In the genomic region with DNA sequence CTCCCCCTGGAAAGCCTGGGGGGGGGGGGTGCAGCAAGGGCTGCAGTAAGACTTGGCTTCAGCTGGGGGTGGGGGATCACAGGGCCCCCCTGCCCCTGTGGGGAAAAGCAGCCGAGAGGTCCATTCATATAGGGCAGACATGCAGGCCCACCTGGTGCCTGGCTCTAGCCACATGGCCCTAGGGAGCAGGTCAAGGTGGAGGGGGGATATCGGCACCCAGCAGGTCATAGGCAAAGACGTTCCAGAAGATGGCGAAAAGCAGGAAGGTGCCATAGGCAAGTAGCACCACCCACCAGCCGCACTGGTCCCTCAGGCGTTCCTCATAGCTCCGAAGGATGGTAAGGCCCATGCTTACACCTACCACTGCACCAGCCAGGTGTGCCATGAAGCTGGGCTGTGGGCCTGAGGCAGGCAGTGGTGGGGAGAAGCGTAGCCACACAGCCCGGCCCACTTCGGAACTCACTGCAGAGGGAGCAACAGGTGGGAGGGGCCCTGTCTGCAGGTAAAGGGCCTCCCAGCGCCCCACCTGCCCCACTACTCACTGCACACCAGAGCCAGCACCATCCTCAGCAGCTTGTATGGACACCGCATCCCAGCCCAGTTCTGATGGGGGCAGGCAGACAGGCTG, we compare ENCODE assay signal across 7 mouse cellular contexts. TPM values are rescaled to one million over a fixed set of nuclear protein-coding genes. Genes with fewer than 3 reads are reported as not detected.
DNase-seq lines count a peak whose midpoint lies in the region; ATAC-seq and TF ChIP-seq lines count a peak whose summit lies in the region.

No protein-coding gene starts in this region.

- 93% methylated on average over 12 of the region's 12 CpGs for WGBS in neural tube, embryonic 11.5 days
- 91% methylated on average over 12 of the region's 12 CpGs for WGBS in hindbrain, embryonic 10.5 days
- 78% methylated on average over 12 of the region's 12 CpGs for WGBS in liver, embryonic 14.5 days (ENCODE audit: insufficient replicate concordance)

- H3K9ac ChIP-seq in neural tube, embryonic 11.5 days (ENCODE audit: low read length) = peak overlapping the region; percentile 89; the same call in 1 of the 2 replicates
- H3K9ac ChIP-seq in liver, embryonic 14.5 days (replicated peaks) = no peak overlapping the region

- H3K4me1 ChIP-seq in neural tube, embryonic 11.5 days (ENCODE audit: control insufficient read depth, insufficient read depth, low read length) = peaks cover 65% of the 10 kb centered on the region
- peaks cover 89% of the 10 kb centered on the region for H3K4me1 ChIP-seq in hindbrain, embryonic 10.5 days (replicated peaks)
- peaks cover 9 to 14% of the 10 kb centered on the region in 2 experiments for H3K4me1 ChIP-seq in liver, embryonic 14.5 days (replicated peaks; ENCODE audit: control insufficient read depth in 2 of 2, insufficient read depth in 2 of 2, low read length in 1 of 2)

- no peak for TF ChIP-seq EP300 in liver, embryonic 14.5 days (IDR thresholded peaks at IDR 0.05; ENCODE audit: low read depth)

- peak overlapping the region; percentile 96 for H3K4me2 ChIP-seq in neural tube, embryonic 11.5 days (ENCODE audit: low read depth)
- peak overlapping the region; percentile 83 for H3K4me2 ChIP-seq in liver, embryonic 14.5 days (ENCODE audit: low read depth)

- no peaks in the 10 kb centered on the region for H3K9me3 ChIP-seq in neural tube, embryonic 11.5 days (ENCODE audit: control insufficient read depth, low read length)
- no peaks in the 10 kb centered on the region for H3K9me3 ChIP-seq in hindbrain, embryonic 10.5 days
- H3K9me3 ChIP-seq in liver, embryonic 14.5 days (ENCODE audit: control insufficient read depth, low read length) = no peaks in the 10 kb centered on the region

- ATAC-seq in neural tube, embryonic 11.5 days (ENCODE audit: insufficient read depth, low FRiP score, low TSS enrichment) = no peak
- ATAC-seq in liver, embryonic 14.5 days (ENCODE audit: insufficient read depth) = no peak
- no peak for ATAC-seq in megakaryocyte-erythroid progenitor cell, adult 5-6 weeks (replicated peaks; ENCODE audit: low FRiP score, low TSS enrichment, poor library complexity, severe bottlenecking)

- TF ChIP-seq CTCF in liver, embryonic 14.5 days (IDR thresholded peaks at IDR 0.05; ENCODE audit: low read depth) = no peak

- peak overlapping the region; percentile 85 for H3K4me3 ChIP-seq in neural tube, embryonic 11.5 days (ENCODE audit: low read depth, low read length)
- peak overlapping the region; percentile 73 for H3K4me3 ChIP-seq in hindbrain, embryonic 10.5 days
- H3K4me3 ChIP-seq in liver, embryonic 14.5 days (ENCODE audit: insufficient read depth in 1 of 2, low read depth in 2 of 2, low read length in 2 of 2) = peak overlapping the region in 1 of 2 experiments; percentile 70; a peak in 2 of 4 replicates

- no peak for DNase-seq in neural tube, embryonic 11.5 days (ENCODE audit: low spot score)
- DNase-seq in neural tube, embryonic 10.5 days (ENCODE audit: extremely low spot score, low spot score) = no peak
- DNase-seq in hindbrain, embryonic 10.5 days (ENCODE audit: low spot score) = no peak
- no peak for DNase-seq in liver, embryonic 14.5 days (ENCODE audit: low read depth in 3 of 3, low spot score in 3 of 3)
- no peak for DNase-seq in adrenal gland, adult 18-20 months (ENCODE audit: low spot score in 2 of 2)
- DNase-seq in B cell, adult 2 months = no peak

- H3K36me3 ChIP-seq in neural tube, embryonic 11.5 days (ENCODE audit: control insufficient read depth, insufficient read depth, low read length) = peaks cover 27% of the 10 kb centered on the region
- peaks cover 63% of the 10 kb centered on the region for H3K36me3 ChIP-seq in hindbrain, embryonic 10.5 days
- H3K36me3 ChIP-seq in liver, embryonic 14.5 days (replicated peaks; ENCODE audit: control insufficient read depth, insufficient read depth, low read depth) = peaks cover 21% of the 10 kb centered on the region

- H3K27ac ChIP-seq in neural tube, embryonic 11.5 days (ENCODE audit: low read depth, low read length) = no peak overlapping the region
- H3K27ac ChIP-seq in hindbrain, embryonic 10.5 days = peak overlapping the region; percentile 97
- H3K27ac ChIP-seq in liver, embryonic 14.5 days = no peak overlapping the region

- H3K27me3 ChIP-seq in neural tube, embryonic 11.5 days (ENCODE audit: control insufficient read depth, insufficient read depth, low read length) = no peaks in the 10 kb centered on the region
- H3K27me3 ChIP-seq in hindbrain, embryonic 10.5 days (ENCODE audit: insufficient read depth, poor library complexity, severe bottlenecking) = no peaks in the 10 kb centered on the region
- no peaks in the 10 kb centered on the region for H3K27me3 ChIP-seq in liver, embryonic 14.5 days (ENCODE audit: control insufficient read depth, insufficient read depth, low read length)

RNA-seq across cellular contexts. Expression of gene Stub1, which starts 1.5 kb away (rescaled TPM):
- polyA plus RNA-seq in neural tube, embryonic 11.5 days (2014; fragmentation: Nextera tagmentation; extraction: Ambion mirVana) = 327 and 334 TPM in 2 replicates
- 360 and 390 TPM in 2 replicates for polyA plus RNA-seq in hindbrain, embryonic 10.5 days (2016; fragmentation: Nextera tagmentation; extraction: Ambion mirVana)
- 70.2 and 85.1 TPM in 2 replicates for polyA plus RNA-seq in liver, embryonic 14.5 days (2012; rRNA removed)
- 96.7 and 100 TPM in 2 replicates for polyA plus RNA-seq in liver, embryonic 14.5 days (2014; fragmentation: Nextera tagmentation; extraction: Ambion mirVana)
- 89.4 and 112 TPM in 2 replicates for total RNA-seq in megakaryocyte-erythroid progenitor cell, adult 5-6 weeks (2014; fragmentation: Nextera tagmentation)
- 77.6 and 77.7 TPM in 2 replicates for total RNA-seq in megakaryocyte-erythroid progenitor cell, adult 5-6 weeks (2017)
- total RNA-seq in adrenal gland, adult 18-20 months (2021) = 100 to 1,000 TPM; 142 to 175 TPM

RNA-seq across cellular contexts. Expression of gene Rhbdl1, which starts 2.4 kb away (rescaled TPM):
- polyA plus RNA-seq in neural tube, embryonic 11.5 days (2014; fragmentation: Nextera tagmentation; extraction: Ambion mirVana) = 4.3 and 4.4 TPM in 2 replicates
- 1.7 and 3.1 TPM in 2 replicates for polyA plus RNA-seq in hindbrain, embryonic 10.5 days (2016; fragmentation: Nextera tagmentation; extraction: Ambion mirVana)
- 1.5 and 2.0 TPM in 2 replicates for polyA plus RNA-seq in liver, embryonic 14.5 days (2012; rRNA removed)
- polyA plus RNA-seq in liver, embryonic 14.5 days (2014; fragmentation: Nextera tagmentation; extraction: Ambion mirVana) = 0.35 and 0.58 TPM in 2 replicates
- 0.50 and 2.0 TPM in 2 replicates for total RNA-seq in megakaryocyte-erythroid progenitor cell, adult 5-6 weeks (2014; fragmentation: Nextera tagmentation)
- 0.30 and 0.47 TPM in 2 replicates for total RNA-seq in megakaryocyte-erythroid progenitor cell, adult 5-6 weeks (2017)
- 10 to 100 TPM; 13.6 to 18.4 TPM for total RNA-seq in adrenal gland, adult 18-20 months (2021)

RNA-seq across cellular contexts. Expression of gene Jmjd8, which starts 6.0 kb away (rescaled TPM):
- polyA plus RNA-seq in neural tube, embryonic 11.5 days (2014; fragmentation: Nextera tagmentation; extraction: Ambion mirVana) = 52.1 and 55.6 TPM in 2 replicates
- polyA plus RNA-seq in hindbrain, embryonic 10.5 days (2016; fragmentation: Nextera tagmentation; extraction: Ambion mirVana) = 51.5 and 64.3 TPM in 2 replicates
- polyA plus RNA-seq in liver, embryonic 14.5 days (2012; rRNA removed) = 17.3 and 17.9 TPM in 2 replicates
- polyA plus RNA-seq in liver, embryonic 14.5 days (2014; fragmentation: Nextera tagmentation; extraction: Ambion mirVana) = 13.7 and 16.2 TPM in 2 replicates
- 20.1 and 31.7 TPM in 2 replicates for total RNA-seq in megakaryocyte-erythroid progenitor cell, adult 5-6 weeks (2014; fragmentation: Nextera tagmentation)
- 19.5 and 21.5 TPM in 2 replicates for total RNA-seq in megakaryocyte-erythroid progenitor cell, adult 5-6 weeks (2017)
- total RNA-seq in adrenal gland, adult 18-20 months (2021) = 100 to 1,000 TPM in 1 of 2 experiments, 10 to 100 TPM in 1; 89.7 to 107 TPM

RNA-seq across cellular contexts. Expression of gene Gm20683, which starts 6.9 kb away (rescaled TPM):
- polyA plus RNA-seq in neural tube, embryonic 11.5 days (2014; fragmentation: Nextera tagmentation; extraction: Ambion mirVana) = 1.2 and 2.9 TPM in 2 replicates
- polyA plus RNA-seq in hindbrain, embryonic 10.5 days (2016; fragmentation: Nextera tagmentation; extraction: Ambion mirVana) = 1.5 and 3.1 TPM in 2 replicates
- polyA plus RNA-seq in liver, embryonic 14.5 days (2012; rRNA removed) = 3.3 and 6.9 TPM in 2 replicates
- polyA plus RNA-seq in liver, embryonic 14.5 days (2014; fragmentation: Nextera tagmentation; extraction: Ambion mirVana) = 0.43 TPM in 1 of 2 replicates, not detected in the other
- total RNA-seq in megakaryocyte-erythroid progenitor cell, adult 5-6 weeks (2014; fragmentation: Nextera tagmentation) = 1.7 and 6.4 TPM in 2 replicates
- not detected in 2 replicates for total RNA-seq in megakaryocyte-erythroid progenitor cell, adult 5-6 weeks (2017)
- 10 to 100 TPM in 1 of 2 experiments, 1 to 10 TPM in 1; 9.3 to 13.1 TPM for total RNA-seq in adrenal gland, adult 18-20 months (2021)

RNA-seq across cellular contexts. Expression of gene Rhot2, which starts 9.9 kb away (rescaled TPM):
- polyA plus RNA-seq in neural tube, embryonic 11.5 days (2014; fragmentation: Nextera tagmentation; extraction: Ambion mirVana) = 8.6 and 10.5 TPM in 2 replicates
- polyA plus RNA-seq in hindbrain, embryonic 10.5 days (2016; fragmentation: Nextera tagmentation; extraction: Ambion mirVana) = 18.8 and 28.5 TPM in 2 replicates
- polyA plus RNA-seq in liver, embryonic 14.5 days (2012; rRNA removed) = 33.3 and 34.7 TPM in 2 replicates
- 4.2 and 5.3 TPM in 2 replicates for polyA plus RNA-seq in liver, embryonic 14.5 days (2014; fragmentation: Nextera tagmentation; extraction: Ambion mirVana)
- total RNA-seq in megakaryocyte-erythroid progenitor cell, adult 5-6 weeks (2014; fragmentation: Nextera tagmentation) = 51.2 and 54.8 TPM in 2 replicates
- total RNA-seq in megakaryocyte-erythroid progenitor cell, adult 5-6 weeks (2017) = 21.3 and 27.4 TPM in 2 replicates
- total RNA-seq in adrenal gland, adult 18-20 months (2021) = 100 to 1,000 TPM; 110 TPM
